Mouse (Mus musculus) erythroblast, embryonic 14.5 days (primary cell): Measurements from ENCODE around the gene Pkn1. TPM values are rescaled to one million over a fixed set of nuclear protein-coding genes. Genes with fewer than 3 reads are reported as not detected.

Experiments
- H3K27me3 ChIP-seq: 2 replicates; pipeline ENCODE4 v1.6.1; 2012; ENCODE audit warnings: inconsistent platforms; ENCODE audit not compliant: control insufficient read depth
- H3K36me3 ChIP-seq: 2 replicates; pipeline ENCODE4 v1.6.1; 2012; ENCODE audit warnings: mild to moderate bottlenecking, inconsistent platforms; ENCODE audit not compliant: control insufficient read depth
- H3K4me1 ChIP-seq: 2 replicates; pipeline ENCODE4 v1.6.1; 2012; ENCODE audit warnings: inconsistent platforms; ENCODE audit not compliant: control insufficient read depth
- H3K4me3 ChIP-seq: replicated peaks from 2 replicates; pipeline ENCODE3; 2012; ENCODE audit warnings: moderate library complexity, mild to moderate bottlenecking, inconsistent platforms
- H3K9me3 ChIP-seq: 2 replicates; pipeline ENCODE4 v1.6.1; 2012; ENCODE audit warnings: low read length, inconsistent platforms, mixed read lengths; ENCODE audit not compliant: control insufficient read depth
- GATA1 ChIP-seq: IDR thresholded peaks from 2 replicates; pipeline ENCODE4 v1.6.1; 2012; ENCODE audit warnings: low read length, inconsistent platforms, mixed read lengths
- TAL1 ChIP-seq: IDR thresholded peaks from 3 replicates; pipeline ENCODE4 v1.6.1; 2012; ENCODE audit warnings: low read length, inconsistent platforms, mixed read lengths
- polyA plus RNA-seq: library from polyadenylated mRNA; stranded (reverse); fragments of >175 nt; gene quantifications from 2 replicates; pipeline ENCODE4 v1.2.3, GENCODE M21; 2012

The Pkn1 gene
- polyA plus RNA-seq, 1 experiment: 1.2 TPM

DNA sequence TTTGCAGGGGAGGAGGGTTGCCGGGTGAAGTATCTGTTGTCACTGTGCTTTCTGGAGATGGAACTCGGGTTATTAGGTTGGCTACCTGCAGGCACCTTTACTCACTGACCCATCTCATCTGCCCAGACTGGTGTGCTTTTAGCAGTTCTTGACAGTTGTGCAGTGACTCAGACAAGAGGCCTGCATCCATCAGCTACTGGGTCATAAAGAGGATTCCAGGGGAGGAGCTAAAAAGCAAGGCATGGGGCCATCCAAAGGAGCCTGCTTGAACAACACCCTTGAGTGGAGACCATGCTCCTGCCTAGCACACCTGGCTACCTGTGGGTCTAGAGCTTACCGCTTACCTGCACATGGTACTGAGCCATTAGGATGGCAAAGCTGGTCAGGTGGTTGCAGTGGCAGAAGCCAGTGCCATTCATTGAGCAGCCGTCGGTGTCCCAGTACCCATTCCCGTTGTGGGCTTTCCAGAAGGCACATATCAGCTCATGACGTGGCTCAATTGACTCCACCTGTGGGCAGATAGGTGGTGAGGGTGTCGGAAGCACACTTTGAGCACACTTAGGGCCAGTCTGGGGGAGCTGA lies 26.6 kb upstream of the Pkn1 start:
- no peak overlapping the region for H3K4me3 ChIP-seq
- H3K36me3 ChIP-seq: peaks cover 76% of the 10 kb centered on the region
- H3K9me3 ChIP-seq: no peaks in the 10 kb centered on the region
- TF ChIP-seq TAL1: no peak
- no peak for TF ChIP-seq GATA1
- peaks cover 25% of the 10 kb centered on the region for H3K4me1 ChIP-seq
- H3K27me3 ChIP-seq: no peaks in the 10 kb centered on the region

DNA sequence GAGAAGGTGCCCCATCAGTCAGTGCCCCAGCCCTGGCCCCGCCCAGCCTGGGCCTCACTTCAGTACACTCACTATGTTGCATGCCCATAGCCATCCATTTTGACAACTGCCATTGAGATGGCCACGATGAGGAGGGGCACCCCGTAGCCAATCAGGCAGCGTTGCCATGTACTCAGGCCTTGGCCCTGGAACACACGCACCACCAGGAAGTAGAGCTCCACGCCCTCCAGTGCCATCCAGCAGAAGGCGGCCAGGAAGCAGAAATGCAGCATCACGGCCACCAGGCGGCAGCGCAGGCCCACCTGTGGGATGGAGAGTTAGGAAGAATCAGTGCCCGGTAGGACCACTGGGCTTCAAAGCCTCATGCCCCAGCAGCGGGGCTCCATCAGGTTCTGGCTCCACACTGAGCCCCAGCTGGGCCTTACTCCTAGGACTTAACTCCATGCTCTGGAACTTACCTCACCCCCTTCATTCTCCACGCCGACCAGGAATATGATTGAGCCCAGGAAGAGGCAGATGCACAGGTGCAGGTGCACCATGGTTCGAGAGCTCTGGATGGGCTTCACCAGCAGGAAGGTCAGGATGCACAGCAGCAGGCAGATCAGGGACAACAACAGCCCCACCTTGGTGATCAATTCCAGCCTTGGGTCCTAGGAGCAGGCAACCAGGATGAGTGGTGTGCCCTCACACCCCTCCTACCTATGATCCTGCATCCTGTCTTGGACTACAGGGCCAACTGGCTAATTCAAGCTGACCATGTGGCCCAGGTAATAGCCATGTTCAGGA lies 25.9 kb upstream of the Pkn1 start:
- TF ChIP-seq TAL1: no peak
- no peak for TF ChIP-seq GATA1
- H3K27me3 ChIP-seq: no peaks in the 10 kb centered on the region
- H3K9me3 ChIP-seq: no peaks in the 10 kb centered on the region
- H3K36me3 ChIP-seq: peaks cover 83% of the 10 kb centered on the region
- peaks cover 25% of the 10 kb centered on the region for H3K4me1 ChIP-seq
- H3K4me3 ChIP-seq: no peak overlapping the region

DNA sequence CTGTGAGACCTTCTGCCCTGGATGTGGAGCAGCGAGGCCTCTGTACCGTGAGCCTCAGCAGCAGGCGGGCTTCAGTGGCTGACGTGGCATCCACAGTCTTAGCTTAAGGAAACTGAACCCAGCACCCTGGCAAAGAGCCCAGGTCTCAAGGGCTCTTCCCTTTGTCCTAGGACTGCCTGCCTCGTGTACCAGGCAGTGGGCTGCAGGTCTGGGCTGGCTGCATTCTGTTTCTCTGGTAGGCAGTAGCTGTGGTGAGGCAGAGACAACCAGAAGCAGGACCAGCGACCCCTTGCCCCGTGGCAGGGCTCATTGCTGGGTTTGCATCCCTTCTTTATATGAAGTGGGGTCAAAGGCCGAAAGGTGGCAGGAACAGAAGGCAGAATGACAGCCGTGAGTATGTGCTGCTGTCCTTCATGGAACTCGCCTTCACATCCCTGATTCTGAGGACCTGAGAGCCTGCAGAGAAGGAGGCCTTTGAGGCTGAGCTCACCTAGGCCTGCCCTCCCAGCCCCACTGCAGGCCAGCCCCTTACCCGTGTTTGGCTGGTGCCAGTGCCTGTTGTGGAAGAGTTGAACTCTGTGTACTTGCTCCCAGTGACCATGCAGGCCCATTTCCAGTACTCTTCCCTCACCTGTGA lies 24.6 kb upstream of the Pkn1 start:
- Histone ChIP-seq H3K4me3 (no peak overlapping the region), H3K27me3 (no peaks in the 10 kb centered on the region), H3K36me3 (peaks cover 91% of the 10 kb centered on the region), H3K4me1 (peaks cover 30% of the 10 kb centered on the region), H3K9me3 (no peaks in the 10 kb centered on the region)
- TF ChIP-seq TAL1: no peak

DNA sequence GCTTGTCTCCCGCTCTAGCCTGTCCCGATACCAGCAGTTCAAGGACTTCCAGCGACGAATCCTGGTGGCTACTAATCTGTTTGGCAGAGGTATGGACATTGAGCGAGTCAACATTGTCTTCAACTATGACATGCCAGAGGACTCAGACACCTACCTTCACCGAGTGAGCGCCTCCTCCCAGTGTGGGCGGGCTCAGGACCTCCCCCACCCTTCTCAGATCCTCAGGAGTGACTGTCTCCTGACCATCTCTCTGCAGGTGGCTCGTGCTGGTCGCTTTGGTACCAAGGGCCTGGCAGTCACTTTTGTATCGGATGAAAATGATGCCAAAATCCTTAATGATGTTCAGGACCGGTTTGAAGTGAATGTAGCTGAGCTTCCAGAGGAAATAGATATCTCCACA lies 23.7 kb upstream of the Pkn1 start:
- TF ChIP-seq GATA1: no peak
- no peak for TF ChIP-seq TAL1
- H3K36me3 ChIP-seq: peaks cover 89% of the 10 kb centered on the region
- H3K4me3 ChIP-seq: no peak overlapping the region
- H3K9me3 ChIP-seq: no peaks in the 10 kb centered on the region
- H3K27me3 ChIP-seq: no peaks in the 10 kb centered on the region
- H3K4me1 ChIP-seq: peaks cover 37% of the 10 kb centered on the region

DNA sequence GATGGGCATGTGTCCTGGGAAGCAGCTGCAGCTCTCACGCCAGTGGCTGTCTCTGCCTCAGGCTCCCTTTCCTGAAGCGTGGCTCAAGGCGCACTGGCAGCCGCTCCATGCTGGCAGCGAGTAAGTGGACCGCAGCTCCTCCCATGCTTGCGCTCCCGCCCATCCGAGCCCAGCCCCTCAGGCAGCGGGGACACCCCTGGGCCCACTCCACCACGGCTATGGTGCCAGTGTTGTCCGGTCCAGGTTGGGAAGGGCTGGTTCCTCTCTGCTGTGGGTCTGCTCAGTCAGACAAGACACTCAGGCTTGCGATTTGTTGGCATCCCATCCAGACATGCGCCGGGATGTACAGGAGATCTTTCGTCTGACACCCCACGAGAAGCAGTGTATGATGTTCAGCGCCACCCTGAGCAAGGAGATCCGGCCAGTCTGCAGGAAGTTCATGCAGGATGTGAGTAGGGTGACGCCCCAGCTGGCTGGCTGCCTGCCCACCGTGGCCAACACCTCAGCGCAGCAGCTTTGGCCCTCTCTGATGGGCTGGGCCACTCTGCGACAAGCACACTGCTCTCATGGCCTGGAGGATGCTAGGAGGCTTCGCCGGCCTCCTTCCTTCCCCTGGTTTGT lies 22.5 kb upstream of the Pkn1 start:
- H3K27me3 ChIP-seq: no peaks in the 10 kb centered on the region
- TF ChIP-seq GATA1: no peak
- no peak for TF ChIP-seq TAL1
- H3K4me3 ChIP-seq: no peak overlapping the region
- no peaks in the 10 kb centered on the region for H3K9me3 ChIP-seq
- peaks cover 94% of the 10 kb centered on the region for H3K36me3 ChIP-seq
- peaks cover 48% of the 10 kb centered on the region for H3K4me1 ChIP-seq

DNA sequence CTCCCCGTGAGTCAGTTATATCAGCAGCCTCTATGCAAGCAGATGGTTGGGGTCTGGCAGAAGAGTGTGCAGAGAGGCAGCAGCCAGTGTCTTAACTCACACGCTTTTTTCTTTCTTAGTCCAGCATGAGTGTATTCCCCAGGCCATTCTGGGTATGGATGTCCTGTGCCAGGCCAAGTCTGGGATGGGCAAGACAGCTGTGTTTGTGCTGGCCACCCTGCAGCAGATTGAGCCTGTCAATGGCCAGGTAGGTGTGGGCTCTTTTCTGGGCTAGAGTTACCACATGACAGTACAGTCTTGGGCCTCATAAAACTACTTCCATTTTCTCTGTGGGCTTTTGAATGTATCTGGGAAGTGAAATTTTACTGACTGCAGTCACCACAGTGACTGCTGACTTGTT lies 20.7 kb upstream of the Pkn1 start:
- H3K9me3 ChIP-seq: no peaks in the 10 kb centered on the region

DNA sequence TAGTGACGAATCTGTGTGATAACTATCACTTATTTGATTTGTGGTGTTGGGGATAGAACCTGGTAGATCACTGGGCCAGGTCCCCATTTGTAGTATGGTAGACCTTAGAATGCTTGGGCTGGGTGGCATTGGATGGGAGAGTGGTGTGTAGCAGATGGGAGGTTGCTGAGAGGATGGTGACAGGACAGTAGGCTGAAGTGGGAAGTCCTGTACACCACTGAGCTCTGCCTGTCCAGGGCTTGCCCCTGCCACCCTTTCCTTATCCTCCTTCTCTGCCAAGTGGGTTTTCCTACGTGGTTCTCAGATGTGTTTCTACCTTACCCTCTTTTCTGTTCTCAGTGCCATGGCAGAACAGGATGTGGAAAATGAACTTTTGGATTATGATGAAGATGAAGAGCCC lies 20.1 kb upstream of the Pkn1 start:
- peaks cover 51% of the 10 kb centered on the region for H3K4me1 ChIP-seq
- no peak overlapping the region for H3K4me3 ChIP-seq
- peaks cover 70% of the 10 kb centered on the region for H3K36me3 ChIP-seq
- H3K27me3 ChIP-seq: no peaks in the 10 kb centered on the region
- no peaks in the 10 kb centered on the region for H3K9me3 ChIP-seq
- no peak for TF ChIP-seq GATA1
- no peak for TF ChIP-seq TAL1

More for the DNA sequence above, 20.7 kb upstream of the Pkn1 start:
- Histone ChIP-seq H3K4me3 (no peak overlapping the region), H3K4me1 (peaks cover 51% of the 10 kb centered on the region), H3K36me3 (peaks cover 76% of the 10 kb centered on the region), H3K27me3 (no peaks in the 10 kb centered on the region)
- TF ChIP-seq TAL1: no peak
- TF ChIP-seq GATA1: no peak

DNA sequence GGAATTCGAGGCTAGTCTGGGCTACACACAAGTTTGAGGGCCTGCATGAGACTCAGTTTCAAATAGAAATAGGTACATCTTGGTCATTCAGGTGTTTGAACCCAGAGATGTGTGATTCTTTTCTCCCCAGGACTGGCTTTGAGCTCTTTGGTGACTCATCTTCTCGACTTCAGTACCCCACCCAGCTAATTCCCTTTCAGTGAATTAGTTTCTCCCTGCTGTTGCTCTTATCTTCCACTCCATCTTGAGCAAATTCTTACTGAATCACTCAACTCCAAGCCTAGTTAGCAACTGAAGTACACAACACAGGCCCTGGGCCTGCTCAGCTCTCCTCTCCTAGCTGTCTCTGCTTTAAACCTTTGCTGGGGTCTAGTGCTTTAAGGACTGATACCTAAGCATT lies 17.6 kb upstream of the Pkn1 start:
- H3K36me3 ChIP-seq: peaks cover 45% of the 10 kb centered on the region
- H3K9me3 ChIP-seq: no peaks in the 10 kb centered on the region
- H3K27me3 ChIP-seq: no peaks in the 10 kb centered on the region; the same call in 1 of the 2 replicates
- TF ChIP-seq GATA1 (peak; percentile 92), TAL1 (no peak)
- peaks cover 42% of the 10 kb centered on the region for H3K4me1 ChIP-seq
- H3K4me3 ChIP-seq: peak overlapping the region; percentile 89

DNA sequence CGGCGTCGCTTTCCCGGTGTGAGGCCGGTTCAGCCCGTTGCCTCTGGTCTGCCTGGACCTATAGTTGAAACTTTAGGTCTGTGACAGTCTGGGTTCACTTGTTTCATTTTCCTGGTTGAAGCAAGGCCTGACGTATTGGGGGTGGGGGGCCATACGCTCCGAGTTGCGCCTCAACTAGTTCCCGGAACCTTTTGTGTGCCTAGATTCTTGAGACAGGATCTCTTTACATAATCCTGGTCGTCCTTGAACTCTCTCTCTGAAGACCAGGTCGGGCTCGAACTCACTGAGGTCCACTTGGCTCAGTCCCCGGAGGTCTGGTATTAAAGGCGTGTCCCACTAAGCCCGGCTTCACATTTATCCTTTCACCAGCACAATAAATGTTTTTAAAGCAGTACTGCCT lies 16.8 kb upstream of the Pkn1 start:
- TF ChIP-seq GATA1 (no peak), TAL1 (no peak)
- Histone ChIP-seq H3K4me3 (peak overlapping the region; percentile 89), H3K36me3 (peaks cover 37% of the 10 kb centered on the region), H3K9me3 (no peaks in the 10 kb centered on the region), H3K4me1 (peaks cover 39% of the 10 kb centered on the region), H3K27me3 (no peaks in the 10 kb centered on the region; the same call in 1 of the 2 replicates)
